In the genomic region with DNA sequence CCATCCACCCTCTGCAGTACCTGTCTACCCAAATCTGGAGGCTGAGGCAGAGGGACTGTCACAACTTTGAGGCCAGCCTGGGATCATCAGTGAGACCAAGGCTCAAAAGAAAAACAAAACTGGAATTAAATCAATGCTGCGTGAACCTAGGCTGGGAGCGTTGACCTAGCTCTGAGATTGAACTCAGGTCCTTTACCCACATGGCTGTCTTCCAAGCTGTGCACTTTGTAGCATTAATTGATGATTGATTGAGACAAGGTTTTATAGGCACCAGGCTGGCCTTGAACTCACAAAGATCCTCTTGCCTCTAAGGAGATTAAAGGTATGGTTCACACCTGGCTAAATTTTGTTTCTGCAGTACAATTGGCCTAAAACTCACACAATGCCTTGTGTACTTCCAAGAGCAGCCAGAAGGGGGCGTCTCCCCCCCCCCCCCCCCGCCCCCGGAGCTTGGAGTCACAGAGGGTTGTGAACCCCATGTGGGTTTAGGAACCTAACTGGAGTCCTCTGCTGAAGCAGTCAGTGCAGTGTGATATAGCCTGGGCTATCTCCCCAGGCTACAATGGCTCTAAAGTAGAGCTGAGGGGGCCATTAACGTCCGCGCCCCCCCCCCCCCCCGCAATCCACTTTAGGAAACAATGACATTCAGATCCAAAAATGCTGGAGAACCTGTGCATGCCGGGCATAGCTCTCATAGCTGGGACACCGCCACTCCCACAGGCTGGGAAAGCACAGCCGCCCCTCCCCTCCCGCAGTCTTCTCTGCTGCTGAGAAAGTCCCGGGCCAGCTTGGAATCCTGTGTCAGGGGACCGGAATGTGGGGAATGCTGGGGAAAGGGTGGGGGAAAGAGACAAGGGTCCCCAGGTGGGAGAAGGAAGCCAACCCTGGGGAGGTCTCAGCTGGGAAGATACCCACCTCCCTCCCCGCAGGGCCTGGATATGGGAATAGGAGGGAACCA, we compare ENCODE assay signal across 8 mouse cellular contexts. TPM values are rescaled to one million over a fixed set of nuclear protein-coding genes. Genes with fewer than 3 reads are reported as not detected.
DNase-seq lines count a peak whose midpoint lies in the region; ATAC-seq and TF ChIP-seq lines count a peak whose summit lies in the region.

No protein-coding gene starts in this region.

- H3K27me3 ChIP-seq in Patski, result no peaks in the 10 kb centered on the region
- H3K27me3 ChIP-seq in kidney, postnatal 0 days (ENCODE audit: insufficient read depth, low read length), result no peaks in the 10 kb centered on the region

- peak; percentile 81 for ATAC-seq in Patski
- ATAC-seq in kidney, postnatal 0 days (replicated peaks; ENCODE audit: low FRiP score, low read depth), result peak; percentile 53

- no peak overlapping the region for H3K4me3 ChIP-seq in kidney, postnatal 0 days (replicated peaks; ENCODE audit: low read depth, low read length)

- 0 out of 2 replicates have a peak overlapping the region, but pooled peaks have one; percentile 0 for H3K4me2 ChIP-seq in kidney, postnatal 0 days (ENCODE audit: low read length)

- no peaks in the 10 kb centered on the region for H3K36me3 ChIP-seq in kidney, postnatal 0 days (ENCODE audit: insufficient read depth, low read length)

- no peaks in the 10 kb centered on the region for H3K9me3 ChIP-seq in kidney, postnatal 0 days (replicated peaks; ENCODE audit: low read length)

- no peak overlapping the region for H3K9ac ChIP-seq in kidney, postnatal 0 days (ENCODE audit: low read depth, low read length)

- DNase-seq in gastrocnemius, adult 18-20 months (ENCODE audit: low spot score), result peak; percentile 59
- no peak for DNase-seq in gastrocnemius, adult 8-10 months (ENCODE audit: low spot score in 2 of 2)
- DNase-seq in Patski (ENCODE audit: low read depth, low spot score), result no peak
- peak; percentile 97 for DNase-seq in heart, adult 11 months
- DNase-seq in kidney, postnatal 0 days (ENCODE audit: low spot score), result peak; percentile 91
- DNase-seq in lung, postnatal 4 days, result peak; percentile 80 to 92
- no peak for DNase-seq in frontal cortex, postnatal 10 days (ENCODE audit: low spot score in 2 of 2)
- DNase-seq in cerebellum, postnatal 36 days, result no peak

- TF ChIP-seq CTCF in Patski (IDR thresholded peaks at IDR 0.05), result no peak
- TF ChIP-seq CTCF in kidney, postnatal 0 days (IDR thresholded peaks at IDR 0.05; ENCODE audit: low read depth), result peak; percentile 67

- in situ Hi-C loops in Patski (cut with MboI; ENCODE audit: low pct_unique_long_range_greater_than_20kb), result no loop called here

- H3K27ac ChIP-seq in kidney, postnatal 0 days, result peak overlapping the region; percentile 61

- peaks cover 7% of the 10 kb centered on the region; the same call in 1 of the 2 replicates for H3K4me1 ChIP-seq in kidney, postnatal 0 days (replicated peaks; ENCODE audit: insufficient read depth, low read length)

- CTCF ChIA-PET in Patski (lab: Charles Lee), result interaction anchor here (0.6 to 3.2 kb wide), 15 partner anchors 9 to 34 kb away, joined by 3 to 14 read pairs (median 4); partner anchors contain the start of gene Gadd45b

- WGBS in kidney, postnatal 0 days, result 10% methylated on average over 12 of the region's 16 CpGs

- POLR2A ChIA-PET in Patski (lab: Charles Lee), result interaction anchor here (0.5 to 3.1 kb wide), 8 partner anchors 13 to 393 kb away, joined by 3 to 25 read pairs (median 4); partner anchors contain the start of gene Gadd45b

RNA-seq across cellular contexts. Expression of gene Gadd45b, which starts 31.0 kb away (rescaled TPM):
- total RNA-seq in gastrocnemius, adult 18-20 months (2021), result 10 to 100 TPM; 17.3 to 25.0 TPM
- total RNA-seq in gastrocnemius, adult 8-10 months (2022), result 10 to 100 TPM in 3 of 4 experiments, 1 to 10 TPM in 1; 6.8 to 31.8 (median 26.9) TPM
- polyA plus RNA-seq in Patski (2021), result 53.8 TPM
- 17.4 and 20.8 TPM in 2 replicates for polyA plus RNA-seq in kidney, postnatal 0 days (2015; fragmentation: Nextera tagmentation; extraction: Ambion mirVana)

RNA-seq across cellular contexts. Expression of gene Lmnb2, which starts 42.8 kb away (rescaled TPM):
- 1 to 10 TPM; 2.7 to 3.2 TPM for total RNA-seq in gastrocnemius, adult 18-20 months (2021)
- total RNA-seq in gastrocnemius, adult 8-10 months (2022), result 1 to 10 TPM; 2.1 to 4.0 (median 2.3) TPM
- 24.7 TPM for polyA plus RNA-seq in Patski (2021)
- polyA plus RNA-seq in kidney, postnatal 0 days (2015; fragmentation: Nextera tagmentation; extraction: Ambion mirVana), result 21.9 and 26.0 TPM in 2 replicates

RNA-seq across cellular contexts. Expression of gene Gng7, which starts 53.9 kb away (rescaled TPM):
- total RNA-seq in gastrocnemius, adult 18-20 months (2021), result 1 to 10 TPM; 2.3 to 2.5 TPM
- 1 to 10 TPM; 1.1 to 2.7 (median 1.7) TPM for total RNA-seq in gastrocnemius, adult 8-10 months (2022)
- polyA plus RNA-seq in Patski (2021), result 7.2 TPM
- 3.4 TPM in 2 replicates for polyA plus RNA-seq in kidney, postnatal 0 days (2015; fragmentation: Nextera tagmentation; extraction: Ambion mirVana)

Comparison
In these comparisons a context has a peak if more than half of its experiments do, and no peak if none do; other contexts are left out.
1. DNase-seq: peak in gastrocnemius, adult 18-20 months (single experiment), heart, adult 11 months (single experiment), kidney, postnatal 0 days (single experiment) and lung, postnatal 4 days (2 of 2); none in gastrocnemius, adult 8-10 months (0 of 2), Patski (single experiment), frontal cortex, postnatal 10 days (0 of 2) and cerebellum, postnatal 36 days (0 of 2).